Mouse (Mus musculus) testis, postnatal 10 days (tissue): ENCODE measurements around the gene Vav3.

Experiments used
- DNase-seq: peaks from one replicate; pipeline ENCODE4 v3.0.0; 2021; ENCODE audit warnings: low spot score

Gene Vav3

GRCm38 (mm10) chr3:109585946-109586345 lies 245.5 kb downstream of the Vav3 start:
- DNase-seq, result no peak

GRCm38 (mm10) chr3:109592970-109593369 lies 252.5 kb downstream of the Vav3 start:
- DNase-seq, result no peak

GRCm38 (mm10) chr3:109596084-109596483 lies 255.6 kb downstream of the Vav3 start:
- no peak for DNase-seq

GRCm38 (mm10) chr3:109600699-109601451 lies 260.4 kb downstream of the Vav3 start:
- no peak for DNase-seq

- DNase-seq, result no peak
Measured at GRCm38 (mm10) chr3:109602753-109603152, 262.3 kb downstream of the Vav3 start.

- no peak for DNase-seq
Measured at GRCm38 (mm10) chr3:109606121-109606520, 265.7 kb downstream of the Vav3 start.

GRCm38 (mm10) chr3:109621721-109622120 lies 281.3 kb downstream of the Vav3 start:
- DNase-seq, result no peak

- DNase-seq, result no peak
Measured at GRCm38 (mm10) chr3:109622361-109622760, 281.9 kb downstream of the Vav3 start.

GRCm38 (mm10) chr3:109622816-109623215 lies 282.4 kb downstream of the Vav3 start:
- DNase-seq, result no peak

GRCm38 (mm10) chr3:109623770-109624169 lies 283.3 kb downstream of the Vav3 start:
- DNase-seq, result no peak

- DNase-seq, result no peak
Measured at GRCm38 (mm10) chr3:109636045-109636444, 295.6 kb downstream of the Vav3 start.

- no peak for DNase-seq
Measured at GRCm38 (mm10) chr3:109639386-109639785, 298.9 kb downstream of the Vav3 start.

- DNase-seq, result no peak
Measured at GRCm38 (mm10) chr3:109640796-109641195, 300.3 kb downstream of the Vav3 start.

- no peak for DNase-seq
Measured at GRCm38 (mm10) chr3:109648242-109648641, 307.8 kb downstream of the Vav3 start.

GRCm38 (mm10) chr3:109651479-109651878 lies 311.0 kb downstream of the Vav3 start:
- no peak for DNase-seq

GRCm38 (mm10) chr3:109652860-109653631 lies 312.6 kb downstream of the Vav3 start:
- DNase-seq, result no peak

- no peak for DNase-seq
Measured at GRCm38 (mm10) chr3:109654386-109654785, 313.9 kb downstream of the Vav3 start.

GRCm38 (mm10) chr3:109671716-109672115 lies 331.3 kb downstream of the Vav3 start:
- DNase-seq, result no peak

- no peak for DNase-seq
Measured at GRCm38 (mm10) chr3:109672925-109673324, 332.5 kb downstream of the Vav3 start.

- no peak for DNase-seq
Measured at GRCm38 (mm10) chr3:109680281-109680680, 339.8 kb downstream of the Vav3 start.

- DNase-seq, result no peak
Measured at GRCm38 (mm10) chr3:109681863-109682262, 341.4 kb downstream of the Vav3 start.

GRCm38 (mm10) chr3:109683608-109684295 lies 343.3 kb downstream of the Vav3 start:
- no peak for DNase-seq

- DNase-seq, result no peak
Measured at GRCm38 (mm10) chr3:109690566-109690965, 350.1 kb downstream of the Vav3 start.
